In the genomic region with DNA sequence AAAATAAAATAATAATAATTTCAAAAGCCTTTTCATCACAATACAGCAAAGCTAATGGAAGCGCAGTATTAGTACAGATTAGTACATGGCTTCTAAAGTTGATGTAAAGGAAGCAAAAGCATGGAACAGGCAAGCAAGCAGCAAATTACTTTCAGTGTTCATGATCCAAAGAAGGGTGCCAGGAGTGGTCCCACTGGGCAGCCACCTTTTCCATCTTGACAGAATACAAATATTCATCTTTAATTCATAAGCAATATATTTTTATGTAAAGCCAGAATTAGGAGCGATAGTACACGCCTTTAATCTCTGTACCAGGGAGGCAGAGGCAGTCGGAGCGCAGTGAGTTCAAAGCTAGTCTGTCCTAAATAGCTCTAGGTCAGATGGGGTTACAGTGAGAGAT, we compare ENCODE assay signal across 8 mouse cellular contexts. TPM values are rescaled to one million over a fixed set of nuclear protein-coding genes. Genes with fewer than 3 reads are reported as not detected.
DNase-seq lines count a peak whose midpoint lies in the region; ATAC-seq and TF ChIP-seq lines count a peak whose summit lies in the region.

No protein-coding gene starts in this region.

- TF ChIP-seq RAD21 in MEL (IDR thresholded peaks at IDR 0.05; ENCODE audit: low read depth, low read length) = no peak

- no peak for ATAC-seq in heart, embryonic 14.5 days (ENCODE audit: insufficient number of reproducible peaks, insufficient read depth, low FRiP score, low read depth)
- peak; percentile 3; the same call in 1 of the 2 replicates for ATAC-seq in hindbrain, embryonic 11.5 days (ENCODE audit: low FRiP score)
- ATAC-seq in midbrain, embryonic 11.5 days (ENCODE audit: low FRiP score) = peak; percentile 18; the same call in 1 of the 2 replicates
- no peak for ATAC-seq in inflammation-experienced regulatory T-cells, adult 6 months

- no peaks in the 10 kb centered on the region for H3K36me3 ChIP-seq in heart, embryonic 14.5 days (ENCODE audit: control insufficient read depth, insufficient read depth, low read length)
- H3K36me3 ChIP-seq in MEL (ENCODE audit: control insufficient read depth in 1 of 2, insufficient read depth in 2 of 2, low read length in 2 of 2) = peaks cover 0 to 16% of the 10 kb centered on the region in 2 experiments; a peak in 2 of 4 replicates
- H3K36me3 ChIP-seq in hindbrain, embryonic 11.5 days (ENCODE audit: control insufficient read depth, insufficient read depth, low read length) = no peaks in the 10 kb centered on the region
- no peaks in the 10 kb centered on the region for H3K36me3 ChIP-seq in midbrain, embryonic 11.5 days (ENCODE audit: control insufficient read depth, insufficient read depth, low read length)

- no peaks in the 10 kb centered on the region for H3K27me3 ChIP-seq in heart, embryonic 14.5 days (ENCODE audit: control insufficient read depth, insufficient read depth, low read length)
- H3K27me3 ChIP-seq in MEL (ENCODE audit: control insufficient read depth in 1 of 2, insufficient read depth in 2 of 2, low read length in 2 of 2) = no peaks in the 10 kb centered on the region
- H3K27me3 ChIP-seq in hindbrain, embryonic 11.5 days (ENCODE audit: control insufficient read depth, insufficient read depth, low read length) = no peaks in the 10 kb centered on the region
- H3K27me3 ChIP-seq in midbrain, embryonic 11.5 days (ENCODE audit: control insufficient read depth, insufficient read depth, low read length) = no peaks in the 10 kb centered on the region

- peaks cover 13% of the 10 kb centered on the region for H3K79me2 ChIP-seq in MEL (ENCODE audit: control insufficient read depth, insufficient read depth, low read length, poor library complexity)

- H3K9me3 ChIP-seq in heart, embryonic 14.5 days (ENCODE audit: control insufficient read depth, low read length) = no peaks in the 10 kb centered on the region
- H3K9me3 ChIP-seq in MEL (replicated peaks; ENCODE audit: insufficient read depth, low read length) = no peaks in the 10 kb centered on the region
- no peaks in the 10 kb centered on the region for H3K9me3 ChIP-seq in hindbrain, embryonic 11.5 days (ENCODE audit: control insufficient read depth, low read length)
- no peaks in the 10 kb centered on the region for H3K9me3 ChIP-seq in midbrain, embryonic 11.5 days (ENCODE audit: control insufficient read depth, low read length)

- no peak for TF ChIP-seq CTCF in MEL (IDR thresholded peaks at IDR 0.05 in 2 of 3, conservative IDR thresholded peaks at IDR 0.05 in 1 of 3; ENCODE audit: control insufficient read depth in 1 of 3, insufficient read depth in 1 of 3, low read depth in 2 of 3, low read length in 3 of 3, poor library complexity in 1 of 3, severe bottlenecking in 1 of 3)

- H3K4me3 ChIP-seq in heart, embryonic 14.5 days (ENCODE audit: control insufficient read depth in 1 of 2, insufficient read depth in 1 of 2, low read depth in 1 of 2, low read length in 2 of 2) = peak overlapping the region; percentile 62 to 76; a peak in 3 of 4 replicates
- H3K4me3 ChIP-seq in MEL (ENCODE audit: control insufficient read depth in 1 of 2, insufficient read depth in 1 of 2, low read depth in 2 of 2, low read length in 2 of 2) = peak overlapping the region; percentile 67 to 82
- H3K4me3 ChIP-seq in hindbrain, embryonic 11.5 days (ENCODE audit: low read depth, low read length) = peak overlapping the region; percentile 67
- H3K4me3 ChIP-seq in midbrain, embryonic 11.5 days (ENCODE audit: low read depth, low read length) = peak overlapping the region; percentile 67

- H3K4me2 ChIP-seq in heart, embryonic 14.5 days (ENCODE audit: low read length) = peak overlapping the region; percentile 98
- peak overlapping the region; percentile 100 for H3K4me2 ChIP-seq in hindbrain, embryonic 11.5 days (replicated peaks; ENCODE audit: low read depth, low read length)
- peak overlapping the region; percentile 99 for H3K4me2 ChIP-seq in midbrain, embryonic 11.5 days

- TF ChIP-seq EP300 in MEL (IDR thresholded peaks at IDR 0.05; ENCODE audit: low read depth in 1 of 2, low read length in 2 of 2) = no peak

- H3K4me1 ChIP-seq in heart, embryonic 14.5 days (ENCODE audit: control insufficient read depth in 2 of 2, insufficient read depth in 2 of 2, low read length in 2 of 2) = peaks cover 4 to 9% of the 10 kb centered on the region in 2 experiments; a peak in 3 of 4 replicates
- peaks cover 0 to 15% of the 10 kb centered on the region in 2 experiments; a peak in 2 of 4 replicates for H3K4me1 ChIP-seq in MEL (ENCODE audit: control insufficient read depth in 1 of 2, insufficient read depth in 2 of 2, low read length in 2 of 2)
- 0 out of 2 replicates have a peak, but pooled peaks cover 5% of the 10 kb centered on the region for H3K4me1 ChIP-seq in hindbrain, embryonic 11.5 days (replicated peaks; ENCODE audit: control insufficient read depth, insufficient read depth, low read length)
- peaks cover 6% of the 10 kb centered on the region for H3K4me1 ChIP-seq in midbrain, embryonic 11.5 days (ENCODE audit: control insufficient read depth, insufficient read depth, low read length)

- intact Hi-C loops in heart, postnatal 10 days (cut with DNase I) = loop anchor here (10.0 kb wide), 1 partner anchor 415 kb away; a partner anchor contains a TSS

- no peak for DNase-seq in heart, postnatal 10 days
- DNase-seq in MEL (ENCODE audit: low read depth, low spot score) = no peak
- DNase-seq in hindbrain, embryonic 11.5 days (ENCODE audit: low spot score) = no peak
- DNase-seq in midbrain, embryonic 11.5 days (ENCODE audit: low spot score, missing footprints) = peak; percentile 81
- no peak for DNase-seq in adipocyte (ENCODE audit: low spot score)
- DNase-seq in thymus, postnatal 36 days = no peak

- TF ChIP-seq POLR2A in MEL (IDR thresholded peaks at IDR 0.05; ENCODE audit: control insufficient read depth in 1 of 2, insufficient read depth in 1 of 2, low read depth in 1 of 2, low read length in 2 of 2, poor library complexity in 1 of 2) = no peak

- peak overlapping the region; percentile 77 to 90; a peak in 3 of 4 replicates for H3K27ac ChIP-seq in heart, embryonic 14.5 days (replicated peaks in 1 of 2; ENCODE audit: control insufficient read depth in 1 of 2, insufficient read depth in 1 of 2, low read depth in 2 of 2, low read length in 2 of 2)
- peak overlapping the region; percentile 81 for H3K27ac ChIP-seq in MEL (ENCODE audit: control insufficient read depth, low read depth, low read length)
- peak overlapping the region; percentile 87 for H3K27ac ChIP-seq in hindbrain, embryonic 11.5 days (ENCODE audit: low read depth, low read length)
- H3K27ac ChIP-seq in midbrain, embryonic 11.5 days (ENCODE audit: low read depth, low read length) = peak overlapping the region; percentile 84

- H3K9ac ChIP-seq in heart, embryonic 14.5 days (ENCODE audit: low read length) = peak overlapping the region; percentile 74
- peak overlapping the region; percentile 72 for H3K9ac ChIP-seq in MEL (ENCODE audit: control insufficient read depth, low read depth, low read length, poor library complexity, severe bottlenecking)
- H3K9ac ChIP-seq in hindbrain, embryonic 11.5 days (ENCODE audit: low read depth, low read length) = peak overlapping the region; percentile 64
- peak overlapping the region; percentile 78 for H3K9ac ChIP-seq in midbrain, embryonic 11.5 days (ENCODE audit: low read length)

- WGBS in heart, embryonic 14.5 days = 74% methylated on average over 5 of the region's 5 CpGs
- WGBS in hindbrain, embryonic 11.5 days = 79% methylated on average over 5 of the region's 5 CpGs
- WGBS in midbrain, embryonic 11.5 days = 70% methylated on average over 5 of the region's 5 CpGs

RNA-seq across cellular contexts. Expression of a gene that starts 5.9 kb away (rescaled TPM):
- polyA plus RNA-seq in heart, embryonic 14.5 days (2014; fragmentation: Nextera tagmentation; extraction: Ambion mirVana) = 2.5 and 3.8 TPM in 2 replicates
- total RNA-seq in heart, postnatal 10 days (2021) = 1 to 10 TPM; 5.1 to 6.4 TPM
- 12.1 and 13.6 TPM in 2 replicates for total RNA-seq in MEL (2012; rRNA removed)
- 10 to 100 TPM in 1 of 2 experiments, not detected in 1; 22.6 TPM for polyA plus RNA-seq in MEL (2012; ENCODE audit: insufficient read depth in 1 of 2, insufficient read length in 2 of 2, low read depth in 1 of 2, low replicate concordance in 2 of 2, missing spikeins in 1 of 2)
- polyA plus RNA-seq in hindbrain, embryonic 11.5 days (2014; fragmentation: Nextera tagmentation; extraction: Ambion mirVana) = 3.6 and 3.8 TPM in 2 replicates
- 2.7 and 3.8 TPM in 2 replicates for polyA plus RNA-seq in midbrain, embryonic 11.5 days (2014; fragmentation: Nextera tagmentation; extraction: Ambion mirVana)
- polyA plus RNA-seq in inflammation-experienced regulatory T-cells, adult 6 months (2017; shearing (Covaris generic)) = 10 to 100 TPM; 24.8 to 27.2 (median 25.0) TPM

RNA-seq across cellular contexts. Expression of a gene that starts 7.0 kb away (rescaled TPM):
- not detected in 2 replicates for polyA plus RNA-seq in heart, embryonic 14.5 days (2014; fragmentation: Nextera tagmentation; extraction: Ambion mirVana)
- total RNA-seq in heart, postnatal 10 days (2021) = under 1 TPM in 1 of 2 experiments, not detected in 1; 0.31 TPM
- 0.31 and 0.62 TPM in 2 replicates for total RNA-seq in MEL (2012; rRNA removed)
- polyA plus RNA-seq in MEL (2012; ENCODE audit: insufficient read depth in 1 of 2, insufficient read length in 2 of 2, low read depth in 1 of 2, low replicate concordance in 2 of 2, missing spikeins in 1 of 2) = 1 to 10 TPM in 1 of 2 experiments, not detected in 1; 1.3 TPM
- polyA plus RNA-seq in hindbrain, embryonic 11.5 days (2014; fragmentation: Nextera tagmentation; extraction: Ambion mirVana) = 0.60 TPM in 1 of 2 replicates, not detected in the other
- polyA plus RNA-seq in midbrain, embryonic 11.5 days (2014; fragmentation: Nextera tagmentation; extraction: Ambion mirVana) = not detected in 2 replicates
- 1 to 10 TPM; 2.0 to 4.1 (median 3.1) TPM for polyA plus RNA-seq in inflammation-experienced regulatory T-cells, adult 6 months (2017; shearing (Covaris generic))

RNA-seq across cellular contexts. Expression of a gene that starts 14.1 kb away (rescaled TPM):
- 1.6 and 2.0 TPM in 2 replicates for polyA plus RNA-seq in heart, embryonic 14.5 days (2014; fragmentation: Nextera tagmentation; extraction: Ambion mirVana)
- 1 to 10 TPM; 3.7 to 4.3 TPM for total RNA-seq in heart, postnatal 10 days (2021)
- 4.1 and 5.3 TPM in 2 replicates for total RNA-seq in MEL (2012; rRNA removed)
- 10 to 100 TPM in 1 of 2 experiments, not detected in 1; 13.8 TPM for polyA plus RNA-seq in MEL (2012; ENCODE audit: insufficient read depth in 1 of 2, insufficient read length in 2 of 2, low read depth in 1 of 2, low replicate concordance in 2 of 2, missing spikeins in 1 of 2)
- polyA plus RNA-seq in hindbrain, embryonic 11.5 days (2014; fragmentation: Nextera tagmentation; extraction: Ambion mirVana) = 31.3 and 37.1 TPM in 2 replicates
- 28.0 and 32.8 TPM in 2 replicates for polyA plus RNA-seq in midbrain, embryonic 11.5 days (2014; fragmentation: Nextera tagmentation; extraction: Ambion mirVana)
- polyA plus RNA-seq in inflammation-experienced regulatory T-cells, adult 6 months (2017; shearing (Covaris generic)) = 10 to 100 TPM; 13.4 to 19.8 (median 18.8) TPM

RNA-seq across cellular contexts. Expression of a gene that starts 23.8 kb away (rescaled TPM):
- 1.8 and 2.0 TPM in 2 replicates for polyA plus RNA-seq in heart, embryonic 14.5 days (2014; fragmentation: Nextera tagmentation; extraction: Ambion mirVana)
- total RNA-seq in heart, postnatal 10 days (2021) = 1 to 10 TPM; 3.6 to 4.3 TPM
- total RNA-seq in MEL (2012; rRNA removed) = not detected in 2 replicates
- under 1 TPM in 1 of 2 experiments, not detected in 1; 0.33 TPM for polyA plus RNA-seq in MEL (2012; ENCODE audit: insufficient read depth in 1 of 2, insufficient read length in 2 of 2, low read depth in 1 of 2, low replicate concordance in 2 of 2, missing spikeins in 1 of 2)
- 1.4 and 1.9 TPM in 2 replicates for polyA plus RNA-seq in hindbrain, embryonic 11.5 days (2014; fragmentation: Nextera tagmentation; extraction: Ambion mirVana)
- polyA plus RNA-seq in midbrain, embryonic 11.5 days (2014; fragmentation: Nextera tagmentation; extraction: Ambion mirVana) = 3.6 and 5.0 TPM in 2 replicates
- polyA plus RNA-seq in inflammation-experienced regulatory T-cells, adult 6 months (2017; shearing (Covaris generic)) = under 1 TPM in 2 of 3 experiments, not detected in 1; 0.15 to 0.24 TPM

RNA-seq across cellular contexts. Expression of a gene that starts 36.4 kb away (rescaled TPM):
- 784 and 900 TPM in 2 replicates for polyA plus RNA-seq in heart, embryonic 14.5 days (2014; fragmentation: Nextera tagmentation; extraction: Ambion mirVana)
- total RNA-seq in heart, postnatal 10 days (2021) = 100 to 1,000 TPM; 803 to 807 TPM
- total RNA-seq in MEL (2012; rRNA removed) = 4,560 and 5,186 TPM in 2 replicates
- polyA plus RNA-seq in MEL (2012; ENCODE audit: insufficient read depth in 1 of 2, insufficient read length in 2 of 2, low read depth in 1 of 2, low replicate concordance in 2 of 2, missing spikeins in 1 of 2) = 1,000 to 10,000 TPM; 1,132 to 1,156 TPM
- polyA plus RNA-seq in hindbrain, embryonic 11.5 days (2014; fragmentation: Nextera tagmentation; extraction: Ambion mirVana) = 779 and 892 TPM in 2 replicates
- 780 and 794 TPM in 2 replicates for polyA plus RNA-seq in midbrain, embryonic 11.5 days (2014; fragmentation: Nextera tagmentation; extraction: Ambion mirVana)
- polyA plus RNA-seq in inflammation-experienced regulatory T-cells, adult 6 months (2017; shearing (Covaris generic)) = 100 to 1,000 TPM; 670 to 888 (median 878) TPM

Comparison
In these comparisons a context has a peak if more than half of its experiments do, and no peak if none do; other contexts are left out.
1. ATAC-seq: peak in hindbrain, embryonic 11.5 days (single experiment) and midbrain, embryonic 11.5 days (single experiment); none in heart, embryonic 14.5 days (single experiment) and inflammation-experienced regulatory T-cells, adult 6 months (single experiment).
2. Peak in every context shown above with its lines, with median percentiles within 50 percentile points of each other: H3K27ac ChIP-seq, H3K4me2 ChIP-seq, H3K4me3 ChIP-seq and H3K9ac ChIP-seq.